Mouse (Mus musculus) inflammation-experienced regulatory T-cells (primary cell): ENCODE measurements around the gene Zfp574. TPM values are rescaled to one million over a fixed set of nuclear protein-coding genes. Genes with fewer than 3 reads are reported as not detected.

Experiments used
- polyA plus RNA-seq, 2 experiments: library from polyadenylated mRNA; unstranded; fragments of 100-300 nt; shearing (Covaris generic); gene quantifications; one replicate each; pipeline ENCODE4 v1.2.1; 2017

Gene Zfp574
- polyA plus RNA-seq = 10 to 100 TPM; 29.8 to 38.6 TPM

DNA sequence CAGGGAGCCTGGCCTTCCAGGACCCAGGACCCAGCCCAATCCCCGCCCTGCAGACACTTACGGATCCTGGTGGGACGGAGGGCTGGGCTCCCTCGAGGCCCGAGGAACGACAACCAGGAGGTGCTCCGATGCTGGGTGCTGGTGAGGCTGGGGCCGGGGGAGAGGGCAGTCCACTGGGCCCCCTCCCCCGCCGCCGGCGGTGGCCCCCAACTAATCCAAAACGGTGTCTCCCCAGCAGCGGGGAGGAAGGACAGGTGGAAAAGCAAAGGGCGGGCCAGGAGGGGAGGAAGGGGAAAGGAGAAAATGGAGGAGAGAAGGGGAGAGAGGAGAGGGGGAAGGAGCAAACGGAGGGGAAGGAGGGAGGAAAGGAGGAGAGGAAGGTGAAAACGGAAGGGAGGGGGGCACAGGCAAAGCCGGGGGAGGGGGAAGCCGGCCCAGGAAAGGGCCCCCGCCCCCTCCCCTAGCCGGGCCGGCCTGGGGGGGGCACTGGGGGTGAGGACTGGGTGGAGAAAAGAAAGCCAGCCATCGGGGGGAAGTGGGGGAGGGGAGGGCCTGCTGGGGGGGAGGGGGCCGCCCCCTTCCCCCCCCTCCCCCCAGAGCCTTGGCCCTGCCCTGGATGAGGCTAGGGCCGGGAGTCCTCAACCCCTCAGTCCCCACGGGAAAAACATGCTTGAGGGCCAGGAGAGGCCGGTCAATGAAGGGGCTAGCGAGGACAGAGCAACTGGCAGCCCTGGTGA is at the start of gene Zfp574, which contains the start of gene Grik5:
Gene Zfp574, plus strand, starts transcription at position 589 of the 737 bp plus-strand sequence.
Gene Grik5, minus strand, starts transcription at position 368 of the 737 bp plus-strand sequence.

Other genes with a start within 250 kb of the Zfp574 start
- gene Gm9844, start 210.4 kb upstream of the Zfp574 start, polyA plus RNA-seq = 10 to 100 TPM; 35.8 to 42.4 TPM
- gene Lypd4, start 202.6 kb upstream of the Zfp574 start, polyA plus RNA-seq = not detected
- under 1 TPM in 1 of 2 experiments, not detected in 1; 0.23 TPM for gene Dmrtc2, start 202.5 kb upstream of the Zfp574 start, polyA plus RNA-seq
- 1,000 to 10,000 TPM; 3,658 to 5,329 TPM for gene Rps19, start 188.2 kb upstream of the Zfp574 start, polyA plus RNA-seq
- gene Cd79a, start 175.2 kb upstream of the Zfp574 start, polyA plus RNA-seq = 10 to 100 TPM; 20.1 to 49.7 TPM
- gene Arhgef1, start 169.7 kb upstream of the Zfp574 start, polyA plus RNA-seq = 1,000 to 10,000 TPM; 1,361 to 1,690 TPM
- not detected for gene Gm4881, start 128.1 kb upstream of the Zfp574 start, polyA plus RNA-seq
- 100 to 1,000 TPM; 598 to 776 TPM for gene Rabac1, start 99.8 kb upstream of the Zfp574 start, polyA plus RNA-seq
- gene Atp1a3, start 66.6 kb upstream of the Zfp574 start, polyA plus RNA-seq = 1 to 10 TPM in 1 of 2 experiments, under 1 TPM in 1; 0.66 to 5.4 TPM
- gene Grik5, start 221 bp upstream of the Zfp574 start, polyA plus RNA-seq = 1 to 10 TPM; 9.0 to 9.7 TPM
- 100 to 1,000 TPM in 1 of 2 experiments, 10 to 100 TPM in 1; 66.9 to 118 TPM for gene Pou2f2, start 107.2 kb downstream of the Zfp574 start, polyA plus RNA-seq
- 100 to 1,000 TPM in 1 of 2 experiments, 10 to 100 TPM in 1; 97.0 to 125 TPM for gene Dedd2, start 148.0 kb downstream of the Zfp574 start, polyA plus RNA-seq
- gene Zfp526, start 148.9 kb downstream of the Zfp574 start, polyA plus RNA-seq = 1 to 10 TPM; 3.4 to 3.5 TPM
- 10 to 100 TPM; 85.3 to 85.7 TPM for gene Gsk3a, start 165.3 kb downstream of the Zfp574 start, polyA plus RNA-seq
- gene Erf, start 178.2 kb downstream of the Zfp574 start, polyA plus RNA-seq = 1 to 10 TPM; 1.5 to 1.9 TPM
- gene Cic, start 195.1 kb downstream of the Zfp574 start, polyA plus RNA-seq = 10 to 100 TPM; 30.3 to 31.4 TPM
- gene Pafah1b3, start 225.4 kb downstream of the Zfp574 start, polyA plus RNA-seq = 10 to 100 TPM; 24.1 to 47.5 TPM
- not detected for gene Prr19, start 228.8 kb downstream of the Zfp574 start, polyA plus RNA-seq
- under 1 TPM in 1 of 2 experiments, not detected in 1; 0.67 TPM for gene Tmem145, start 233.5 kb downstream of the Zfp574 start, polyA plus RNA-seq
- gene Megf8, start 244.6 kb downstream of the Zfp574 start, polyA plus RNA-seq = under 1 TPM; 0.25 to 0.39 TPM